Mouse (Mus musculus): ENCODE measurements at regions not wholly inside any gene's neighbourhood (a gene's known extent, or its start where the extent isn't known, plus 50 kb on each side); places are given as distances from the start of the nearest gene placed in this dataset.
A peak's percentile ranks its signal among the peaks of the same experiment; 100 is the strongest.

GRCm38 (mm10) chr9:117922992-117923391 lies 117.3 kb upstream of the Azi2 start:
- Histone ChIP-seq H3K27ac (replicated peaks; ENCODE audit: low read depth, low read length) (no peak overlapping the region), H3K9ac (ENCODE audit: low read depth, low read length) (no peak overlapping the region), H3K27me3 (replicated peaks; ENCODE audit: control insufficient read depth, insufficient read depth, low read length) (no peaks in the 10 kb centered on the region), H3K36me3 (ENCODE audit: control insufficient read depth, insufficient read depth, low read length) (no peaks in the 10 kb centered on the region), H3K9me3 (ENCODE audit: control insufficient read depth, low read length) (no peaks in the 10 kb centered on the region), H3K4me1 (ENCODE audit: control insufficient read depth, insufficient read depth, low read length) (no peaks in the 10 kb centered on the region), H3K4me2 (ENCODE audit: low read depth, low read length) (no peak overlapping the region), H3K4me3 (ENCODE audit: low read depth, low read length) (no peak overlapping the region)
- no peak for ATAC-seq (ENCODE audit: low read depth)
- 56% methylated on average over 4 of the region's 4 CpGs for WGBS
- DNase-seq (ENCODE audit: low spot score) = no peak

GRCm38 (mm10) chr9:117907895-117908424 lies 132.3 kb upstream of the Azi2 start:
- no peak for DNase-seq (ENCODE audit: low spot score)
- no peak overlapping the region for H3K27ac ChIP-seq (replicated peaks; ENCODE audit: low read depth, low read length)
- no peak overlapping the region for H3K4me2 ChIP-seq (ENCODE audit: low read depth, low read length)
- H3K27me3 ChIP-seq (replicated peaks; ENCODE audit: control insufficient read depth, insufficient read depth, low read length) = no peaks in the 10 kb centered on the region
- no peak overlapping the region for H3K9ac ChIP-seq (ENCODE audit: low read depth, low read length)
- 90% methylated on average over 10 of the region's 10 CpGs for WGBS
- no peak overlapping the region for H3K4me3 ChIP-seq (ENCODE audit: low read depth, low read length)
- H3K4me1 ChIP-seq (ENCODE audit: control insufficient read depth, insufficient read depth, low read length) = no peaks in the 10 kb centered on the region
- ATAC-seq (ENCODE audit: low read depth) = no peak
- peaks cover 4% of the 10 kb centered on the region; the same call in 1 of the 2 replicates for H3K9me3 ChIP-seq (ENCODE audit: control insufficient read depth, low read length)
- no peaks in the 10 kb centered on the region for H3K36me3 ChIP-seq (ENCODE audit: control insufficient read depth, insufficient read depth, low read length)

- H3K4me1 ChIP-seq (ENCODE audit: control insufficient read depth, insufficient read depth, low read length) = no peaks in the 10 kb centered on the region
- H3K9me3 ChIP-seq (ENCODE audit: control insufficient read depth, low read length) = peaks cover 4% of the 10 kb centered on the region; the same call in 1 of the 2 replicates
- H3K36me3 ChIP-seq (ENCODE audit: control insufficient read depth, insufficient read depth, low read length) = no peaks in the 10 kb centered on the region
- DNase-seq (ENCODE audit: low spot score) (no peak), ATAC-seq (ENCODE audit: low read depth) (no peak)
- H3K27me3 ChIP-seq (replicated peaks; ENCODE audit: control insufficient read depth, insufficient read depth, low read length) = no peaks in the 10 kb centered on the region
- H3K4me3 ChIP-seq (ENCODE audit: low read depth, low read length) = no peak overlapping the region
- WGBS = 90% methylated on average over 10 of the region's 10 CpGs
- H3K9ac ChIP-seq (ENCODE audit: low read depth, low read length) = no peak overlapping the region
- H3K27ac ChIP-seq (replicated peaks; ENCODE audit: low read depth, low read length) = no peak overlapping the region
- no peak overlapping the region for H3K4me2 ChIP-seq (ENCODE audit: low read depth, low read length)
Observed at GRCm38 (mm10) chr9:117905045-117905747, 135.1 kb upstream of the Azi2 start.

- Histone ChIP-seq H3K9ac (ENCODE audit: low read depth, low read length) (no peak overlapping the region), H3K4me1 (ENCODE audit: control insufficient read depth, insufficient read depth, low read length) (no peaks in the 10 kb centered on the region), H3K27ac (replicated peaks; ENCODE audit: low read depth, low read length) (no peak overlapping the region), H3K27me3 (replicated peaks; ENCODE audit: control insufficient read depth, insufficient read depth, low read length) (no peaks in the 10 kb centered on the region), H3K4me2 (ENCODE audit: low read depth, low read length) (no peak overlapping the region), H3K36me3 (ENCODE audit: control insufficient read depth, insufficient read depth, low read length) (no peaks in the 10 kb centered on the region), H3K9me3 (ENCODE audit: control insufficient read depth, low read length) (no peaks in the 10 kb centered on the region), H3K4me3 (ENCODE audit: low read depth, low read length) (no peak overlapping the region)
- 79% methylated on average over 8 of the region's 8 CpGs for WGBS
- ATAC-seq (ENCODE audit: low read depth) = no peak
- no peak for DNase-seq (ENCODE audit: low spot score)
Observed at GRCm38 (mm10) chr9:117904621-117905020, 135.7 kb upstream of the Azi2 start.

- H3K4me2 ChIP-seq (ENCODE audit: low read depth, low read length) = no peak overlapping the region
- ATAC-seq (ENCODE audit: low read depth) (peak; percentile 70; the same call in 1 of the 2 replicates), DNase-seq (ENCODE audit: low spot score) (peak; percentile 48)
- H3K4me1 ChIP-seq (ENCODE audit: control insufficient read depth, insufficient read depth, low read length) = no peaks in the 10 kb centered on the region
- H3K9me3 ChIP-seq (ENCODE audit: control insufficient read depth, low read length) = no peaks in the 10 kb centered on the region
- no peak overlapping the region for H3K27ac ChIP-seq (replicated peaks; ENCODE audit: low read depth, low read length)
- H3K27me3 ChIP-seq (replicated peaks; ENCODE audit: control insufficient read depth, insufficient read depth, low read length) = no peaks in the 10 kb centered on the region
- no peaks in the 10 kb centered on the region for H3K36me3 ChIP-seq (ENCODE audit: control insufficient read depth, insufficient read depth, low read length)
- H3K4me3 ChIP-seq (ENCODE audit: low read depth, low read length) = no peak overlapping the region
- no peak overlapping the region for H3K9ac ChIP-seq (ENCODE audit: low read depth, low read length)
- 38% methylated on average over 4 of the region's 4 CpGs for WGBS
Observed at GRCm38 (mm10) chr9:117903025-117903424, 137.3 kb upstream of the Azi2 start.

- no peak overlapping the region for H3K4me3 ChIP-seq (ENCODE audit: low read depth, low read length)
Observed at GRCm38 (mm10) chr9:117902239-117902939, 137.9 kb upstream of the Azi2 start.

GRCm38 (mm10) chr9:117900631-117901030 lies 139.7 kb upstream of the Azi2 start:
- ATAC-seq (ENCODE audit: low read depth) (no peak), DNase-seq (ENCODE audit: low spot score) (no peak)
- WGBS = 85% methylated on average over 12 of the region's 12 CpGs
- Histone ChIP-seq H3K9ac (ENCODE audit: low read depth, low read length) (no peak overlapping the region), H3K4me2 (ENCODE audit: low read depth, low read length) (no peak overlapping the region), H3K27ac (replicated peaks; ENCODE audit: low read depth, low read length) (no peak overlapping the region), H3K27me3 (replicated peaks; ENCODE audit: control insufficient read depth, insufficient read depth, low read length) (no peaks in the 10 kb centered on the region), H3K4me1 (ENCODE audit: control insufficient read depth, insufficient read depth, low read length) (no peaks in the 10 kb centered on the region), H3K36me3 (ENCODE audit: control insufficient read depth, insufficient read depth, low read length) (no peaks in the 10 kb centered on the region), H3K4me3 (ENCODE audit: low read depth, low read length) (no peak overlapping the region), H3K9me3 (ENCODE audit: control insufficient read depth, low read length) (no peaks in the 10 kb centered on the region)

More at GRCm38 (mm10) chr9:117902239-117902939, 137.9 kb upstream of the Azi2 start:
- H3K36me3 ChIP-seq (ENCODE audit: control insufficient read depth, insufficient read depth, low read length) = no peaks in the 10 kb centered on the region
- WGBS = 81% methylated on average over 20 of the region's 20 CpGs
- no peak for ATAC-seq (ENCODE audit: low read depth)
- no peaks in the 10 kb centered on the region for H3K27me3 ChIP-seq (replicated peaks; ENCODE audit: control insufficient read depth, insufficient read depth, low read length)
- H3K27ac ChIP-seq (replicated peaks; ENCODE audit: low read depth, low read length) = no peak overlapping the region
- no peak overlapping the region for H3K4me2 ChIP-seq (ENCODE audit: low read depth, low read length)
- H3K9ac ChIP-seq (ENCODE audit: low read depth, low read length) = no peak overlapping the region
- H3K9me3 ChIP-seq (ENCODE audit: control insufficient read depth, low read length) = no peaks in the 10 kb centered on the region
- no peak for DNase-seq (ENCODE audit: low spot score)
- no peaks in the 10 kb centered on the region for H3K4me1 ChIP-seq (ENCODE audit: control insufficient read depth, insufficient read depth, low read length)

- Histone ChIP-seq H3K4me3 (ENCODE audit: low read depth, low read length) (no peak overlapping the region), H3K27ac (replicated peaks; ENCODE audit: low read depth, low read length) (no peak overlapping the region), H3K27me3 (replicated peaks; ENCODE audit: control insufficient read depth, insufficient read depth, low read length) (no peaks in the 10 kb centered on the region), H3K9ac (ENCODE audit: low read depth, low read length) (no peak overlapping the region), H3K4me1 (ENCODE audit: control insufficient read depth, insufficient read depth, low read length) (no peaks in the 10 kb centered on the region), H3K9me3 (ENCODE audit: control insufficient read depth, low read length) (no peaks in the 10 kb centered on the region), H3K4me2 (ENCODE audit: low read depth, low read length) (no peak overlapping the region), H3K36me3 (ENCODE audit: control insufficient read depth, insufficient read depth, low read length) (no peaks in the 10 kb centered on the region)
- DNase-seq (ENCODE audit: low spot score) (no peak), ATAC-seq (ENCODE audit: low read depth) (no peak)
- WGBS = 72% methylated on average over 8 of the region's 8 CpGs
Observed at GRCm38 (mm10) chr9:117896517-117896916, 143.8 kb upstream of the Azi2 start.

Data from embryonic facial prominence, embryonic 14.5 days (tissue).